Mouse (Mus musculus): ENCODE measurements at regions not wholly inside any gene's neighbourhood (a gene's known extent, or its start where the extent isn't known, plus 50 kb on each side); places are given as distances from the start of the nearest gene placed in this dataset.

DNA sequence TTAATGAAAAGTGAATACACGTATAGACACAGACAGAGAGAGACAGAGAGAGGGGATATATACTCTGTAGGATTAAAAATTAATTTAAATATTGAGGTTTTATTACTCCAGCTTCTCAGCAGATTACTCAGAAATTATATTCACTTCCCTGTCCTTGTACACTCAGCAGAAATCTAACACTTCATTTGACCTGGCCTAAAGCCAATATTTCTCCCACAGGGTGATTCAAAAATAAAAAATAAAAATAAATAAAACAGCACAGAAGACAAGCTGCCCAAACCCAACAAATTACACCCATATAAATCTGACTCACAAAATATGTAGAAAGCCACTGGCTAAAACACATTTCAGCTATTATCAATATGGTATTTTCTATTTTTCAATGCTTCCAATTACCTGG is 334.8 kb downstream of the Gm11361 start:
- TF ChIP-seq ELF1 (IDR thresholded peaks at IDR 0.05; ENCODE audit: low read depth, low read length) = no peak
- no peak for TF ChIP-seq CTCF (IDR thresholded peaks at IDR 0.05 in 2 of 3, conservative IDR thresholded peaks at IDR 0.05 in 1 of 3; ENCODE audit: control insufficient read depth in 1 of 3, insufficient read depth in 1 of 3, low read depth in 2 of 3, low read length in 3 of 3, poor library complexity in 1 of 3, severe bottlenecking in 1 of 3)
- TF ChIP-seq GATA1 (IDR thresholded peaks at IDR 0.05; ENCODE audit: low read depth, low read length) = no peak
- TF ChIP-seq ZC3H11A (IDR thresholded peaks at IDR 0.05; ENCODE audit: low read depth, low read length) = no peak
- TF ChIP-seq TBP (IDR thresholded peaks at IDR 0.05; ENCODE audit: low read depth, low read length) = no peak
- no peak for TF ChIP-seq RCOR1 (IDR thresholded peaks at IDR 0.05; ENCODE audit: low read depth, low read length)
- no peak for TF ChIP-seq NELFE (IDR thresholded peaks at IDR 0.05; ENCODE audit: low read depth, low read length)
- no peak for TF ChIP-seq UBTF (IDR thresholded peaks at IDR 0.05; ENCODE audit: borderline replicate concordance, insufficient read depth, low read depth, low read length)
- no peak for TF ChIP-seq SMC3 (IDR thresholded peaks at IDR 0.05; ENCODE audit: low read depth, low read length)
- no peak for TF ChIP-seq USF1 (IDR thresholded peaks at IDR 0.05; ENCODE audit: low read depth, low read length)
- no peak for TF ChIP-seq NRF1 (IDR thresholded peaks at IDR 0.05; ENCODE audit: insufficient read depth, low read depth, low read length, poor library complexity, severe bottlenecking)
- TF ChIP-seq JUND (IDR thresholded peaks at IDR 0.05; ENCODE audit: low read depth, low read length) = no peak
- no peak for TF ChIP-seq MEF2A (IDR thresholded peaks at IDR 0.05; ENCODE audit: extremely low read depth, insufficient replicate concordance, low read depth, low read length, poor library complexity, severe bottlenecking)

All from MEL (cell line).